Mouse (Mus musculus) left cerebral cortex, adult 2 months (tissue): ENCODE data around the gene Vps37d. TPM values are rescaled to one million over a fixed set of nuclear protein-coding genes. Genes with fewer than 3 reads are reported as not detected.

ENCODE experiments used
- DNase-seq, 2 experiments: peaks; one replicate each; pipeline ENCODE4 v3.0.0; 2021 to 2022; ENCODE audit warnings: low spot score in 2 of 2, mixed read lengths in 1 of 2; ENCODE audit errors: extremely low spot score in 1 of 2
- H3K27ac ChIP-seq: fragments of 200-600 bp; 2 replicates; pipeline ENCODE4 v1.8.1; 2022
- H3K4me3 ChIP-seq: fragments of 200-600 bp; 2 replicates; pipeline ENCODE4 v1.8.1; 2022
- CTCF ChIP-seq: fragments of 200-600 bp; IDR thresholded peaks from 2 replicates; pipeline ENCODE4 v1.8.1; 2022; ENCODE audit warnings: antibody characterized with exemption, mild to moderate bottlenecking, moderate library complexity
- intact Hi-C: fragments of 180-260 bp; cut with DNase I; formaldehyde crosslinking; loops from one replicate; pipeline ENCODE4 v1.15.1; 2025
- long read RNA-seq, 2 experiments: library from polyadenylated mRNA; stranded (forward); transcript quantifications; one replicate each; pipeline ENCODE4 v2.0.0; 2021; ENCODE audit warnings: borderline mapping rate in 2 of 2
- total RNA-seq, 2 experiments: library from RNA; stranded (reverse); gene quantifications; 2 replicates each; pipeline ENCODE4 v1.2.3; 2021

Vps37d gene
- 10 to 100 TPM; 26.8 to 30.8 TPM for total RNA-seq
- long read RNA-seq, experiment 1, transcript Vps37d-201 (4 exons, 1,544 nt): major isoform, 10 of 14 reads
- long read RNA-seq, experiment 1, partial matches to known transcripts: 1 of 14 reads
- long read RNA-seq, experiment 1, other reads (novel, unspliced or antisense): 2 of 14 reads
- long read RNA-seq, experiment 2, transcript Vps37d-201 (4 exons, 1,544 nt): major isoform, 11 of 18 reads
- long read RNA-seq, experiment 2, partial matches to known transcripts: 3 of 18 reads
- long read RNA-seq, experiment 2, other reads (novel, unspliced or antisense): 3 of 18 reads

DNA sequence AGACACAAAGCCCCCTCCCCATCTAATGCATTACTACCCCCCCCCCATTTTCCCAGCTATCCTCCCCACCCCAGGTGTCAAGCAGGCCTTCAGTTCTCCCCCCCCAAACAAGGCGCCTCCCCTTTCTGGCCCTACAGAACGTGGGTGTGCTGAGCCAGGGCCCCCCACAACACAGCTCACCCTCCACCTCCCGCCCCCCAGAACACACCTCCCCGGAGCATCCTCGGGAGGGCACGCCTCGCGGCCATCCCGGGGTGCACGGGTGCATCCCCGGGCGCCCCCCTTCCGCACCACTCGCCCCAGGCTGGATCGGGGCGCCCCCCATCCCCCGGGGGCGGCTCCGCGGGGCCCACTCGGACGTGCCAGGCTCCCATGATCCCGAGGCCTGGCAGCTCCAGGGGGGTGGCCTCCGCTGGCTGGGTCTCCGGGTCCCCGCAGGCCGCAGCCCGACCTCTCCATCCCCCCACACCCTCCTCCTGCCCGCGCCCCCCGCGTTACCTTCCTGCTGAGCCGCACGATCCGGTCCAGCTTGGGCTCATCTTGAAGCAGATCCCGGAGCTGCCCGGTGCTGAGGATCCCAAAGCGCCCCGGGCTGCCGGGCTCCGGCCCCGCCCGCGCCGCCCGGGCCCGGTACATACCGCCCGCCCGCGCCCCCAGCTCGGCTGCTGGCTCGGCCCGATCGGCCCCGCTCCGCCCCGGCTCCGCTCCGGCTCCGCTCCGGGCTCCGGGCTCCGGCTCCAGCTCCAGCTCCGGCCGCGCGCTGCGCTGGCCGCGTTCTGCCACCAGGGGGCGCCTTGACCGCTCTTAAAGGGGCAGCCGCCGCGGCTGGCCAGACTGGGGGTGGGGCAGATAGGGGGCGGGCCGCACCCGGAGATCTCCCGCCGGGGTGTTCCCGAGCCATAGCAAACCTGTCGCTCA, at the start of gene Vps37d:
Vps37d (minus strand) TSS at position 703 of the 918 bp plus-strand sequence.
- peak within 1 kb of the TSS; percentile 84 for H3K4me3 ChIP-seq
- DNase-seq: peak; percentile 94 to 98
- peak; percentile 90 for TF ChIP-seq CTCF
- intact Hi-C loops: loop anchor here (1.0 kb wide), 1 partner anchor 65 kb away; no protein-coding TSS in a partner anchor
- H3K27ac ChIP-seq: peak within 1 kb of the TSS; percentile 89

DNA sequence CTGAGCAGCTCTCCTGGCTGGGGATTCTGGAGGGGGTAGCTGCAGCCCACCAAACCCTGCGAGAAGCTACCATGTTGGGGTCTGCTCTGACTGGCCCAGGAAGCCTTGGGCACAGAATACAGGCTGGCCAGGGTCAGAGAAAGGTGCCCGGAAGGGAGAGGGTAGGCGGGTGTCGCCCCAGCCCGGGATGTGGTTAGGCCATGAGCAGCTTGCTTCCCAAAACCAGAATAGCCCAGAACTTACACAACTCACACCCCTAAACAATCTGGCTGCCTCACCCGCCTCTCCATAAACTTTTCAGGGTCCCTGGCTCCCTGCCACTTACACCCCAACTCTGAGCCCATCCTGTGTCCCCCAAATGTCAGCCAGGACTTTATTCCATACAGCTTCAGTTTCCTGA, 49.6 kb upstream of the Vps37d start:
- Histone ChIP-seq H3K4me3 (no peak overlapping the region), H3K27ac (no peak overlapping the region)
- TF ChIP-seq CTCF: no peak
- DNase-seq: no peak
- intact Hi-C loops: no loop called here

DNA sequence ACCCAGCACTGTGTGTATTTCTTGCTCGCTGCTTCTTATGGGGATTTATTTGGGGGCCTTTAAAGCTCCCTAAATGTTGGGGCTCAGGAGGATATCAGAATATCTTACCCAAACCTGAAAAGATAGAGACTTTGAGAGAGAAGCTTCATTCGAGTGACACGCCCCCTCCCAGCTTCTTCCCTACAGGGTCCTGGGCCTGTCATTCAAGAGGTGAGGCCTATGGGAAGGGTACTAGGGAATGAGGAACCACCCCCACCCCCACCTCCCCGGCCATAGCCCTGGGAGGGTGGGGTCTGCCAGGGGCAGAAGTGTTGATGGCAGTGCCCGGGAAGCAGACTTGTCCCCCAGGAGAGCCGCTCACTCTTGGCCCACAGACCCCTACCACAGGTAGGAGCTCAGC, 48.1 kb upstream of the Vps37d start:
- intact Hi-C loops: no loop called here
- Histone ChIP-seq H3K4me3 (no peak overlapping the region), H3K27ac (no peak overlapping the region)
- TF ChIP-seq CTCF: no peak
- DNase-seq: no peak

DNA sequence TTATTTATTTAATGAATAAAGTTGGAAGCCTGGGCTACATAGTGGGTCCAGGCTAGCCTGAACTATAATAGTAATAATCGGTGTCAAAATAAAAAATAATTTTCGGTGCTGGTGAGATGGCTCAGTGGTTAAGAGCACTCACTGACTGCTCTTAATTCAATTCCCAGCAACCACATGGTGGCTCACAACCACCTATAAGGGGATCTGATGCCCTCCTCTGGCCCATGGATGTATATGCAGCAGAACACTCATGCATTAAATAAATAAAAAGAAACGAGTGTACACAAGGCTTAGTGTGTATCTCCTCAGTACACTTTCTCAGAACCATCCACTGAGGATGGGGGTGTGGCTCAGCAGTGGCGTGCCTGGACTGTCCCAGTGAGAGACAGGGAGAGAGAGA, 42.7 kb upstream of the Vps37d start:
- Histone ChIP-seq H3K4me3 (no peak overlapping the region), H3K27ac (no peak overlapping the region)
- intact Hi-C loops: no loop called here
- no peak; the same call in 1 of the 2 replicates for TF ChIP-seq CTCF
- DNase-seq: no peak

DNA sequence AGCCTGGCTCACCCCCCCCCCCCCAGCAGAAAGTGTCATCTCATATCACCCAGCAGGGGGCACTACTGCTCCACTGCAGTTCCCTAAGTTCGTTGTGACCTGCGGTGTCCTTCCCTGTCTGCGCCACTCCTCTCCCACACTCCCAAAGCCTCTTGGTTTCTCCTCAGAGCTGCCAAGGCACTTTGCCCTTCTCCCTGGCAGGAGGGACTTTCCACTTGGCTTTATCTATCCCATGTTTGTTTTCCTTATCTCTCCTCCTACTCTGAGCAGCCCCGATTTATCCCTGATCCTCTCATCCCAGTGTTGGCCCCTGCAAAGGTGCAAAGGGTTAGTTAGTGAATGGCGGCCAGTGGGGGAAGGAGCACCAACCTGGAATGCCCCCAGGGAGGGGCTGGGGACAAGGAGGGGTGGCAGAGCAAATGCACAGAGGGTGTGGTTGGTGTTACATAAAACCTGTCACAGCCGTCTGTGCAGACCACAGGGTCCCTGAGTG, 40.6 kb upstream of the Vps37d start:
- peak; percentile 80 for TF ChIP-seq CTCF
- peak; percentile 21 to 50 for DNase-seq
- H3K27ac ChIP-seq: no peak overlapping the region
- intact Hi-C loops: loop anchor here (1.0 to 5.0 kb wide), 3 partner anchors 73 to 244 kb away; no protein-coding TSS in a partner anchor
- H3K4me3 ChIP-seq: no peak overlapping the region

DNA sequence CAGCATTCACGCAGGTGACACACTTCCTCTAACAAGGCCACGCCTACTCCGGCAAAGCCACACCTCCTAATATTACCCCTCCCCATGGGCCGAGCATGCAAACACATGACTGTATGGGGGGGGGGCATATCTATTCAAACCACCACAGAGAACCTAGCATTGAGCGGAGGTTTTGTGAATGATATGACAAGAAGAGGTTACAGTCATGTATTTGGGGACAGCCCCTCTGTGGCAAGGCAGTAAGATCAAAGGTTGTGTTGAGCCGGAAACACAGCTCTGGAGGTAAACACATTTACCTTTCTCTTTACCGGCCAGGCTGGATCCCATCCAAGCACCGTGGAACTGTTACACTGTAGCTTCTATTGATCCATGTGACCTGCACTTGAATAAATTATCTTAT, 37.2 kb upstream of the Vps37d start:
- intact Hi-C loops: loop anchor here (5.0 kb wide), 1 partner anchor 247 kb away; no protein-coding TSS in a partner anchor
- Histone ChIP-seq H3K4me3 (no peak overlapping the region), H3K27ac (no peak overlapping the region)
- no peak for DNase-seq
- no peak for TF ChIP-seq CTCF

DNA sequence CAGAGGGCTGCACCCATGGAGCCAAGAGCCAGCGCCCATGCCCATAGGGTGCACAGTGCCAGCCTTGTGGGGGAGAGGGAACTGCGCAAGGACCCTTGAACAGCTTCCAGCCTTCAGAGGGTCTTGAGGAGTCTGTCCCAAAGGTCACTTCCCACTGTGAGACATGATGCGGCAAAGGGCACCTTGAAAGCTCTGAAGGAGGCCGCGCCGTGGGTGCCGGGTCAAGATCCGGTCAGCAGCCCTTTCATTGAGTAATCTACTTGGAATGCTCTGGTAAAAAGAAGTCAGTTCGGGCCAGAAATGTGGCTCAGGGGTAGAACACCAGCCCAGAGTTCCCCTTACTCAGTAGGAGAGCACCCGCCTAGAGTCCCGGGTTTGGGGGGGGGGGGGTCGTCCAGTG, 35.7 kb upstream of the Vps37d start:
- no peak overlapping the region for H3K4me3 ChIP-seq
- no peak for TF ChIP-seq CTCF
- DNase-seq: no peak
- intact Hi-C loops: no loop called here
- H3K27ac ChIP-seq: no peak overlapping the region

DNA sequence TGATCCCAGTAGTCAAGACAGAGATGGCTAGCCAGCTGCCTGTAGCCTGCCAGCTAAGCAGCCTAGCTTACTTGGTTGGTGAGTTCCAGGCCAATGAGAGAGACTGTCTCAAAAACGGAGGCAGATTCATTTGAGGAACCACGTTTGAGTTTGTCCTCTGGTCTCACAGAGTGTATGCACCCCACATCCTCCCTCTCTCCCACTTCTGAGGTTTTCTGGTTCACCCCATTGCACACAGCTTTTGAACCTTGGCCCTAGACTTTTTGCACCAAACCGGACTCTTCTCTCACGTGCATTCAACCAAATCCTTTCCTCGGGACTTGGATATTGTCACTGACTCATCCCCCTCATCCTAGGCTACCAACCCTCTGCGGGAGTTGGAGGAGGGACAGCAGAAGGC, 31.9 kb upstream of the Vps37d start:
- Histone ChIP-seq H3K4me3 (no peak overlapping the region), H3K27ac (no peak overlapping the region)
- intact Hi-C loops: no loop called here
- TF ChIP-seq CTCF: no peak
- no peak for DNase-seq

DNA sequence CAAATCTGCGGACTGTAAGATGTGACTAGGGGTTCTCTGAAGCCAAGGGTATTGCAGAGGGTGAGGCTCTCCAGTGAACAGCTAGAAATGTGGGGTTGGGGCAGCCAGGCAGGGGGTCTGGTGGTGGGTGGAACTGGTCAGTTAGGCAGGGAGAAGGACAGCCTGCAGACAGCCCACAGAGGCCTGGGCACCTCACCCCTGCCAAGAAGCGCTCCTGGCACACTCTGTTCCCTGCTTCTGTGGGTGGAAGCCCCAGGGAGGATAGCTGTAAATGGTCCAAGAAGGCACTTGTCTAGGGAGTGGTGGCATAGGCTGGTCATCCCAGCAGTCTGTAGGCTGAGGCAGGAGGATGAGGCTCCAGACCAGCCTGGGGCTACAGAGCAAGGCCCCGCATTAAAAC, 31.4 kb upstream of the Vps37d start:
- no peak for DNase-seq
- intact Hi-C loops: no loop called here
- Histone ChIP-seq H3K4me3 (no peak overlapping the region), H3K27ac (no peak overlapping the region)
- no peak for TF ChIP-seq CTCF

DNA sequence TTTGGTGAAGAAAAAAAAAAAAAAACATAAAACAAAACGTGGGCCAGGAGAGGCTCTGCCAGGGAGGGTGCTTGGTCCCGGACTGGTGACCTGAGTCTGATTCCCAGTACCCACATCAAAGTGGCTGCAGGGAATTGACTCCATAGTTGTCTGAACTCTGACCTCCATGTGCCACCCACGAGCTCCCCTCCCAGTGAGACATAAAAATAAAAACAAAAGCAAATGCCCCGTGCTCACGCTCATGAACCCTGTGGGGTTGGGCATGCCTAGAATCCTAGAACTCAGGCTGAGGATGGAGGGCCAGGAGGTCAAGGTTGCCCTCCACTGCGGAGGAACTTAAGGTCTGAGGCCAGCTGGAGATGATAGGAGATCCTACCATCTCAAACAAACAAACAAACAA, 31.0 kb upstream of the Vps37d start:
- no peak for DNase-seq
- TF ChIP-seq CTCF: no peak
- Histone ChIP-seq H3K4me3 (no peak overlapping the region), H3K27ac (no peak overlapping the region)
- intact Hi-C loops: no loop called here

DNA sequence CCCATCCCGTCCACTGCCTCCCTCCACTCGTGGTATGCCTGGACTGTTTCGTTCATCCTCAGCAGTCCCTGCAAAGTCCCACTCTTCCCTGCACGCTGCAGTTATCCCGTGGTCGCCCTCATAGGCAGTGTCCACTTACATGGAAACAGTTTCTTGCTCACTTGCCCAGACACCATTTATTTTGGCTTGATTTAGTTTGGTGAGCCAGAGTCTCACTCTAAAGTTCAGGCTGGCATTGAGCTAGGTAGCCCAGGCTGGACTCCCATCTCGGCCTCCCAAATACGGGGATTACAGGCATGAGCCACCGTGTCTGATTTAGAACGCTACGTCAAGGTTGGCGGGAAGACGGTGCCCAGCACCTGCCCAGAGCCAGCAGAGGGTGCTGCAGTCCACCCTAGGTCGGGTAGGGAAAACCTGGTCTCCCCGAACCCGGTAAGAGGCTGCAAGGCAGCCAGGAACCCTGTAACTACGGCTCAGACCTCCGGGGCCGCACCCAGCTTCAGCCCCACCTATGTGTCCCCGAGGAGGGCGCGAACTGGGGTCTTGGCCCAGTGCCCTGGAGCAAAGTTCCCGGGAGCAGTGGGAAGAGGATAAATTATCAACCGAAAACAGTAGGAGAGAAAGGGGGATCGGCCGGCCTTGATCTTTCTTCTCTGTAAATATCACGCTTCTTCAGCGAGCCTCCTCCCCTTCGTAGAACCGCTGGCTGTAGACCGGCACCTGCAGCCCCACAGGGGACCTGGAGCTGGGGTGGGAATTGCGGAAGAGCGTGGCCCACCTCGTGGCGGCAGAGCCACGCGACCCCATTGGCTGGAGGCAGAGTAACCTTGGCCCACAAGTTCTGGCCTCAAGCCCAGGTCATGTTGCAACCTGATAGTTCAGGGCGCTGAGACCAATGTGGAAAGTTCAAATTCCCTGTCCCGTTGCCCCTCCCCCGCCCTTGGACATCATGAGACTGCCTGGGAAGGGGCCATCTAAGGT, 29.7 kb upstream of the Vps37d start:
- peak; percentile 19 to 36 for DNase-seq
- H3K27ac ChIP-seq: no peak overlapping the region
- peak; percentile 56 for TF ChIP-seq CTCF
- H3K4me3 ChIP-seq: no peak overlapping the region
- intact Hi-C loops: no loop called here
